Mouse (Mus musculus): Measurements from ENCODE around the gene Ccdc157.
"Not testable (repeated sequence)": the region's sequence is repeated elsewhere in the genome, so short reads cannot be mapped to it uniquely, and the experiment has no call there.

GRCm38 (mm10) chr11:4107901-4108300, 52.2 kb downstream of the Ccdc157 start:
- TF ChIP-seq POLR2A (IDR thresholded peaks at IDR 0.05; ENCODE audit: borderline replicate concordance, insufficient read depth, low read length); CTCF (IDR thresholded peaks at IDR 0.05; ENCODE audit: borderline replicate concordance, insufficient read depth, low read depth, low read length): not testable (repeated sequence)

All from cerebellum, adult 2 months (tissue).